Mouse (Mus musculus) midbrain, embryonic 13.5 days (tissue): ENCODE results near the gene Upf2. TPM values are rescaled to one million over a fixed set of nuclear protein-coding genes. Genes with fewer than 3 reads are reported as not detected.
A peak's percentile ranks its signal among the peaks of the same experiment; 100 is the strongest.
"Not testable (repeated sequence)": the region's sequence is repeated elsewhere in the genome, so short reads cannot be mapped to it uniquely, and the experiment has no call there.

ENCODE experiments used
- ATAC-seq: fragments of 200-750 bp; cut with Nextera tagmentation; 2 replicates; pipeline ENCODE4 v1.8.0; 2017; ENCODE audit warnings: mild to moderate bottlenecking, moderate TSS enrichment, moderate library complexity
- H3K27ac ChIP-seq: fragments of 300-500 bp; sonication (generic); 2 replicates; pipeline ENCODE4 v1.5.1; 2015; ENCODE audit warnings: inconsistent platforms, mild to moderate bottlenecking, moderate library complexity
- H3K27me3 ChIP-seq: fragments of 300-500 bp; sonication (generic); 2 replicates; pipeline ENCODE4 v1.6.1; 2015; ENCODE audit warnings: mild to moderate bottlenecking, inconsistent platforms
- H3K36me3 ChIP-seq: fragments of 300-500 bp; sonication (generic); 2 replicates; pipeline ENCODE4 v1.6.1; 2015; ENCODE audit warnings: mild to moderate bottlenecking, inconsistent platforms
- H3K4me1 ChIP-seq: fragments of 300-500 bp; sonication (generic); replicated peaks from 2 replicates; pipeline ENCODE4 v1.6.1; 2015; ENCODE audit warnings: inconsistent platforms
- H3K4me2 ChIP-seq: fragments of 300-500 bp; sonication (generic); replicated peaks from 2 replicates; pipeline ENCODE4 v1.6.1; 2015; ENCODE audit warnings: moderate library complexity, mild to moderate bottlenecking, inconsistent platforms
- H3K4me3 ChIP-seq: fragments of 300-500 bp; sonication (generic); replicated peaks from 2 replicates; pipeline ENCODE4 v1.5.1; 2015; ENCODE audit warnings: mild to moderate bottlenecking, inconsistent platforms
- H3K9ac ChIP-seq: fragments of 300-500 bp; sonication (generic); replicated peaks from 2 replicates; pipeline ENCODE4 v1.6.1; 2015; ENCODE audit warnings: mild to moderate bottlenecking, inconsistent platforms
- H3K9me3 ChIP-seq: fragments of 300-500 bp; sonication (generic); 2 replicates; pipeline ENCODE4 v1.6.1; 2016; ENCODE audit warnings: mild to moderate bottlenecking, inconsistent platforms
- WGBS: fragments of 180-500 bp; shearing (Covaris S2); methylation state at CpG from one replicate; pipeline ENCODE4 v1.1.7; 2015; 5-methylcytosine and 5-hydroxymethylcytosine counted together
- polyA plus RNA-seq: library from polyadenylated mRNA; unstranded; fragments of >200 nt; fragmentation: Nextera tagmentation; extraction: Ambion mirVana; gene quantifications from 2 replicates; pipeline ENCODE4 v1.2.1, GENCODE M21; 2015

The Upf2 gene
- polyA plus RNA-seq, 1 experiment from 2014 or later, result 10.4 TPM

DNA sequence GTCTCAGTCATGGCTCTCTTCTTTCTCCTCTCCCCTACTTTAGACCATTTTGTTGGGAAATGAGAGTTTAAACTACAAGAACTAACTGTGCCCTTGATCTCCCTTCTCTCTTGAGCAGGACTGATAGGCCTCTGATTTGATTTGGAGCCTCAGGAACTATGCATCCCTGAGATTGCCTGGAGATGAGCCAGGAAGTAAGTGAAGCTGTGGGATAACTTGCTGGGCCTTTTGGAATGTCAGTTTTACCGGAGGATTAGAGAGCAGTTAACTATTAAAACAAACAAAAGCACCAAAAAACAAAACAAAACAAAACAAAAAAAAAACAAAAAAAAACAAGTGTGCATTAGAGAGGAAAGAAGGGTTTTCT is 124.2 kb downstream of the Upf2 start:
- no peak for ATAC-seq
- H3K9ac ChIP-seq, result no peak overlapping the region
- H3K4me1 ChIP-seq, result 0 out of 2 replicates have a peak, but pooled peaks cover 8% of the 10 kb centered on the region
- H3K36me3 ChIP-seq, result no peaks in the 10 kb centered on the region
- no peak overlapping the region for H3K27ac ChIP-seq
- H3K9me3 ChIP-seq, result no peaks in the 10 kb centered on the region
- H3K4me2 ChIP-seq, result no peak overlapping the region
- H3K27me3 ChIP-seq, result no peaks in the 10 kb centered on the region
- WGBS, result 77% methylated on average over 1 of the region's 1 CpGs
- no peak overlapping the region for H3K4me3 ChIP-seq

DNA sequence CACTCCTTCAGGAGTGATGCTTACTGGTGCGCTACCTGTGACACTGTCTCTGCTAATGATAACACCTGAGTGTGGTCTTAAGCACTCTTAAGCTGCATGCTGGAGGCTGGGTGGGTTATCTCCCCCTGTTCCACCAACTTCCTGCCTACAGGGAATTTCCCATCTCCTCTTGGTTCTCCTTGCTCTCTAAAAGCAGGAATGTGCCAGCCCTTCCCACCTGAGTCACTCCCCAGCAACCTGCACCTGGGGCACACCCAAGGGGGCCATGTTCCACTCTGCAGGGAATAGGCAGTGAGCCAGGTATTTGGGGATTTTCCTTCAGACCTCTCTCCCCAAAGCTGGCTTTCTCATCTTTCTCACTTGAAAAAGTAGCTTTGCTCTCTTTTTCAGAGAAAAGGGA is 128.8 kb downstream of the Upf2 start:
- WGBS, result 100% methylated on average over 1 of the region's 1 CpGs
- H3K9me3 ChIP-seq, result no peaks in the 10 kb centered on the region
- no peak for ATAC-seq
- no peak overlapping the region for H3K4me3 ChIP-seq
- no peak overlapping the region for H3K27ac ChIP-seq
- no peaks in the 10 kb centered on the region for H3K36me3 ChIP-seq
- no peaks in the 10 kb centered on the region for H3K27me3 ChIP-seq
- H3K4me1 ChIP-seq, result 0 out of 2 replicates have a peak, but pooled peaks cover 3% of the 10 kb centered on the region
- no peak overlapping the region for H3K9ac ChIP-seq
- H3K4me2 ChIP-seq, result no peak overlapping the region

DNA sequence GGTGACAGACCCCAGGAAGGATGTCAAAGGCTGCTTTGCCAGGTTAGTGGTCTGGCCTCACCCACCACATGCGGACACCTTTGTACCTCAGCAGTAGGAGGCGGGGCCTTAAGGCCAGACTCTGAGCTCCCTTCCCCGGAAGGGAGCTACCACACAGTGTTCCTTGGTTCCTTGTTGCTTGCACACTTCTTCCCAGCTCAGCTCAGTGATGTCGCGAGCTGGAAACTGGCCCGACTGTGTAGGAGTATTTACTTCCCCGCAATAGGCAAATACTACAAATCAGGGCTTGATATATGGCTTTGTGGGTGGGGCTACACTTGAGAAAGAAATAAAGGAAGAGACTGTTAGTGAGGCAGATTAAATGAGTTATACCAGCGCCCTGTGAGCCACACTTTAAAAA is 129.8 kb downstream of the Upf2 start:
- ATAC-seq, result no peak
- Histone ChIP-seq H3K9ac (no peak overlapping the region), H3K27me3 (no peaks in the 10 kb centered on the region), H3K4me2 (no peak overlapping the region), H3K4me1 (no peaks in the 10 kb centered on the region), H3K27ac (no peak overlapping the region), H3K9me3 (no peaks in the 10 kb centered on the region), H3K4me3 (no peak overlapping the region), H3K36me3 (no peaks in the 10 kb centered on the region)
- WGBS, result 75% methylated on average over 8 of the region's 8 CpGs

DNA sequence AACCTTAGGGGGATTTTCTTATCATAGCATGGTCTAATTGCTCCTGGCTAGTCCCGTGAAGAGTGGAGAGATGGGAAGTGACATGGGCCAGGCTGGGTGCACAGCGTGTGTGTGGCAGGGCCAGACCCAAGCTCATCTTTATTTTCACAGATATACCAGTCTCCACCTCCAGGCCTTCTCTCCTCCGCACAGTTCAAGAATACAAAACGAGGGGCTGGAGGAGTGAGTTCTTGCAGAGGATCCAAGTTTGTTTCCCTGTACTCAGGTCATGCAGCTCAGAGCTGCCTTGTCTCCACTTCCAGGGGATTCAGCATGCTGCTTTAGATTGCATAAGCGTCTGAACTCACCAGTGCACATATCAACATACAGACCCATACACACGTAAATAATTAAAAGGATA is 131.3 kb downstream of the Upf2 start:
- H3K9me3 ChIP-seq, result no peaks in the 10 kb centered on the region
- H3K4me2 ChIP-seq, result no peak overlapping the region
- no peak for ATAC-seq
- 85% methylated on average over 6 of the region's 6 CpGs for WGBS
- H3K27ac ChIP-seq, result no peak overlapping the region
- H3K4me1 ChIP-seq, result no peaks in the 10 kb centered on the region
- no peak overlapping the region for H3K4me3 ChIP-seq
- no peak overlapping the region for H3K9ac ChIP-seq
- no peaks in the 10 kb centered on the region for H3K27me3 ChIP-seq
- no peaks in the 10 kb centered on the region for H3K36me3 ChIP-seq

DNA sequence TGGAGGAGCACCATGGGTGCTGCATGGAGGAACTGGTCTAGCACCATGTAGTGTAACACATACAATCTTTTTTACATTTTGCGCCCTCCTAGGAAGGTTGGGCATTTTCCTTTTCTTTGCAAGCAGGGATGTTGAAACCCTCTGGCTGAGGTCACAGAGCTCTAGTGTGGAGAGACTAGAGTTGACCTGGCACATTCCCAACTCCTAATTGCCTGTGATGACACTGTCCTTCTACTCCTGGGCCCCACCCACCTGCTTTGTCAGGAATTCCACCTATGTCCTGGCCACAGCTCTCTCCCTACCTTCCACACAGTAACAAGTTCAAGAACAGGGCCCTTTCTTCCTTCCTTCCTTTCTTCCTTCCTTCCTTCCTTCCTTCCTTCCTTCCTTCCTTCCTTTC is 132.4 kb downstream of the Upf2 start:
- no peaks in the 10 kb centered on the region for H3K9me3 ChIP-seq
- H3K4me1 ChIP-seq, result no peaks in the 10 kb centered on the region
- ATAC-seq, result no peak
- no peak overlapping the region for H3K9ac ChIP-seq
- no peak overlapping the region for H3K27ac ChIP-seq
- WGBS, result 100% methylated on average over 1 of the region's 1 CpGs
- H3K4me2 ChIP-seq, result no peak overlapping the region
- H3K36me3 ChIP-seq, result no peaks in the 10 kb centered on the region
- no peak overlapping the region for H3K4me3 ChIP-seq
- H3K27me3 ChIP-seq, result no peaks in the 10 kb centered on the region

DNA sequence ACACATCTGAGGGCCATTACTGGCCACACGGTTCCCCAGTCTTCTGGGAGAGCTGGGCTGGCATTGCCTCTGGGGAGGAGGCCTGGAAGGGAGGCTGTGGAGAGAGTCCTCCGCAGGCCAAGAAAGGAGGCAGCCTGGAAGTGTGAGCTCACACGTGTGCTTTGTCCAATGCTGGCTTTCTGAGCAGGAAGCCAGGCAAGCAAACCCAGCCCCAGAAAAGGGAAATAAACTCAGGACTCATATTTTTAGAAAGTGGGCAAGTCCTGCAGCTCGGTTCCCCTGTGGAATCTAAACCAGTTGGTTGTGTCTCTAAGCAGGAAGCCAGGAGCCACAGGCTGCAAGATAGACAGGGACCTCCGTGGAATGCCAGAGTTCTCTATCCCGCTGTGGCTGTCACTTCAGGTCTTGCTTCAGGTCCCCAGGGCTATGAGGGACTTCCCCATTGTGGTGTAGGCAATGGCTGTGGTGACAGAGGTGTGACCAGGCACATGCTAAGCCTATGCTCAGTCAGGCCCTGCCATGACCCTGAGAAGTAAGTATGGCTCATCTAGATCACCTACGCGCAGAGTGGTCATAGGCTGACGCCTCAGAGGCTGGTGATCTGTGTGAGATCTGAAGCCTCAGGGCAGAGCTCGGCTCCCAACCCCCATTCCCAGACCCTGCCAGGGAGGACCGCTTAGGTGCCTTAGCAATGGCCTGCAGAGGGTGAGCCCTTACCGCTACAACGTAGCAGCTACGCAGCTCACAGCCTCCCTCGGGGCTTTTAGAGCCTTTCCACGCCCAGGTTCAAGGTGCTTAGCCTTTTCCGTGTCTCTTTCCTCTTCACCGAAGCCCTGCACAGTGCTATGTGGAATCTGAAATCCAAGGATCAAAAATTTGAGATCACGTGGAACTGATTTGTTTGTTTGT is 134.6 kb downstream of the Upf2 start:
- no peaks in the 10 kb centered on the region for H3K36me3 ChIP-seq
- 84% methylated on average over 19 of the region's 19 CpGs for WGBS
- no peaks in the 10 kb centered on the region for H3K4me1 ChIP-seq
- no peak overlapping the region for H3K4me2 ChIP-seq
- ATAC-seq, result 0 out of 2 replicates have a peak, but pooled peaks have one; percentile 37
- H3K4me3 ChIP-seq, result no peak overlapping the region
- H3K9ac ChIP-seq, result no peak overlapping the region
- H3K27ac ChIP-seq, result no peak overlapping the region
- no peaks in the 10 kb centered on the region for H3K9me3 ChIP-seq
- H3K27me3 ChIP-seq, result no peaks in the 10 kb centered on the region

DNA sequence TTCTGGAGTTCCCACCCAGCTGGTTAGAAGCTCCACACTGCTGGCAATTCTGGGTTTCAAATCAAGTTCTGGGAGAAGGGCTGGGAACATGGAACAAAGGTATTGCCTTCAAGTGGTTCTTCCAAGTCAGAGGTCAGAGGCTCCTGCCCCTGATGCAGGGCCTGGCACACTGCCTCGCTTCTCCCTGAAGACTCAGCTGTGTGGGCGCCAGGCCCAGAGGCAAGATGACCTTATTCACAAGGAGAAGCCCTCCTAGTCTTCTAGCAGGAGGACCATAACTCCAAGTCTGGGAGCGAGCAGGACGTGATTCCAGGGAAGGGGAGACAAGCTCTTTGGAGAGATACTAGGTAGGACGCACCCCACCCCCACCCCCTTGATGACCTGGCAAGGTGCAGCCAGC is 135.9 kb downstream of the Upf2 start:
- ATAC-seq, result no peak
- no peak overlapping the region for H3K4me2 ChIP-seq
- H3K36me3 ChIP-seq, result no peaks in the 10 kb centered on the region
- no peak overlapping the region for H3K9ac ChIP-seq
- no peaks in the 10 kb centered on the region for H3K27me3 ChIP-seq
- H3K4me3 ChIP-seq, result no peak overlapping the region
- H3K4me1 ChIP-seq, result no peaks in the 10 kb centered on the region
- no peaks in the 10 kb centered on the region for H3K9me3 ChIP-seq
- WGBS, result 95% methylated on average over 5 of the region's 5 CpGs
- no peak overlapping the region for H3K27ac ChIP-seq

DNA sequence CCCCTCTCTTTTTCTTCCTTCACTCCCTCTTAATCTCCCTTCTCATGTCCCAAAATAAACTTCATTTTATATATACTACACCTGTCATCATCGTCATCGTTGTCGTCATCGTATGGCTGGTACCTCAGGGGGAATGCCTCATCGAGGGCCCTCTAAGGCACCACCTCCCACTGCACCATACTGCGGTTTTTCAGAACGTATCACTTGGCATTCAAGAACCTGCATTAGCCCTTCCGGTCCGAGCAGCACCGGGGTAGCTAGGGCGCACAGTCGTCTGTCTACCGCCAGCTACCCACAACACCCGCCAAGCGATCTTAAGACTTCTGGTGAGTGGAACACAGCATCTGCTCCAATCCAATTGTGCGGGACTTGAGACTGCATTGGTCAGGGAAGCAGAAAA is 138.7 kb downstream of the Upf2 start:
- H3K9me3 ChIP-seq, H3K27ac ChIP-seq, H3K36me3 ChIP-seq, H3K4me3 ChIP-seq, H3K4me1 ChIP-seq, H3K9ac ChIP-seq, H3K27me3 ChIP-seq, H3K4me2 ChIP-seq, ATAC-seq: not testable (repeated sequence)
- WGBS, result 91% methylated on average over 16 of the region's 16 CpGs

DNA sequence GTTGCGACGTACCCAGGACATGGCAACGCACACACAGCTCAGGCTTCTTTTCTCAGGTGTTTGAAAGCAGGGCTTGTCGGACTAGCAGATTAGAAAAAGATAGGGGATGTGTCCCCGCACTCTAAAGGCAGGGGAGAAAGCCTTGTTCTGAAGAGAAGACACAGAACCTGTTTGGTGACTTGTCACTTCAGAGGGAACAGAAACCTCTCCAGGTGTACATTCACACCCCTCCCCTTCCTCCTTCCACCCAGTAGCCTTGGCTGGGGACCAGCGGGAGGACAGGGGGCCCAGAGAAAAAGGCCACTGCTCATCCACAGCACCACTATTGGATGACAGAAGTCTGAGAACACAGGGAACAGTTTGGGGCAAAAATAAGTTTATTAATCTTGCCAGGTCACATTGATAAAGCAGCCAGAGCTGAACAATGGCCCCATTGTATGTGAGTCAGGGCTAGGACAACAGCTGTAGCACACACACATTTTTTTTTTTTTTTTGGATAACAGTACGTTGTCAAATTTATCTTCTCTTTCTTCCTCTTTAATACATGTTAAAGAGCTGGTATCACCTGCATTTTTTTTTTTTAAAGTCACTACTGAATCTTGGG is 145.9 kb downstream of the Upf2 start:
- 78% methylated on average over 7 of the region's 7 CpGs for WGBS
- Histone ChIP-seq H3K4me1 (peaks cover 10% of the 10 kb centered on the region), H3K4me2 (no peak overlapping the region), H3K4me3 (no peak overlapping the region), H3K36me3 (no peaks in the 10 kb centered on the region), H3K9ac (no peak overlapping the region), H3K27ac (no peak overlapping the region), H3K27me3 (peaks cover 25% of the 10 kb centered on the region), H3K9me3 (no peaks in the 10 kb centered on the region)
- no peak for ATAC-seq

DNA sequence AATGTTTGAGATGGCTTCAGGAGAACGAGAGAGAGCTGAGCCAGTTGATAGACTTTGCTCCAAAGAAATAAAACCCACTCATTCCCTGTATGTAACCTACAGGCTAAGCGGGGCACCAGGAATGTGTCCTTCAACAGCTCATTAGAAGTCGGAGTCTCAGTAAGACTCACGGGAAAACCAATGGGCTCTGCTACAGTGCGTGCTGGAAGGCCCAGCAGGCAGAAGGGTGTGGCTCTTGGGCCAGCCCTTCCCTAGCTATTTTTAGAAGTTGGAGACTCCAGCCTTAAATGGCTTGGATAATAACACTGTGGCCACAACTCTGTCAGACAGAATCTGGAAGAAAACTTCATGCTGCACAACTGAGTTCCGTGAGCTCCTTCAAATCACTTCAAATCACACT is 147.7 kb downstream of the Upf2 start:
- H3K27ac ChIP-seq, result no peak overlapping the region
- H3K36me3 ChIP-seq, result no peaks in the 10 kb centered on the region
- no peaks in the 10 kb centered on the region for H3K9me3 ChIP-seq
- H3K4me3 ChIP-seq, result no peak overlapping the region
- 40% methylated on average over 6 of the region's 6 CpGs for WGBS
- no peak overlapping the region for H3K4me2 ChIP-seq
- no peak overlapping the region for H3K9ac ChIP-seq
- H3K27me3 ChIP-seq, result peaks cover 25% of the 10 kb centered on the region
- ATAC-seq, result no peak
- peaks cover 10% of the 10 kb centered on the region for H3K4me1 ChIP-seq

DNA sequence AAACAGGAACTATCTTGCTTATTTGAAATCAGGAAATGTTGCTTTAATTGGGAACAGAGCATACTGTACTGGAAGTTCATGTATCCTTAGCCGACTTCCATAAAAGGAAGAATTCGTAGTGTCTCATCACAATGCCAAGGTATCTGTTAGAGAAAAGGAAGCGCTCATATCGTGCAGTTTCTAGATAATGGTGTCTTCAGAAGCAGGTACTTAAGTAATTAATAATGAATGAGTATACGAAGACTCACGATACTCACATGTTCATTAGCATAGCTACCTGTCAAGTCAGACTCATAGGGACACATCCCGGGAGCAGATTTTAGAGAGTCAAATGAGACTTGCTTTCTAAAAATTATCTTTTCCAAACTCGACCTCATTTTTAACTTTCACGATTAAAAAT is 148.2 kb downstream of the Upf2 start:
- 79% methylated on average over 9 of the region's 9 CpGs for WGBS
- Histone ChIP-seq H3K4me3 (no peak overlapping the region), H3K9ac (no peak overlapping the region), H3K9me3 (no peaks in the 10 kb centered on the region), H3K27ac (no peak overlapping the region), H3K4me1 (peaks cover 10% of the 10 kb centered on the region), H3K4me2 (no peak overlapping the region), H3K27me3 (peaks cover 25% of the 10 kb centered on the region), H3K36me3 (no peaks in the 10 kb centered on the region)
- no peak for ATAC-seq

DNA sequence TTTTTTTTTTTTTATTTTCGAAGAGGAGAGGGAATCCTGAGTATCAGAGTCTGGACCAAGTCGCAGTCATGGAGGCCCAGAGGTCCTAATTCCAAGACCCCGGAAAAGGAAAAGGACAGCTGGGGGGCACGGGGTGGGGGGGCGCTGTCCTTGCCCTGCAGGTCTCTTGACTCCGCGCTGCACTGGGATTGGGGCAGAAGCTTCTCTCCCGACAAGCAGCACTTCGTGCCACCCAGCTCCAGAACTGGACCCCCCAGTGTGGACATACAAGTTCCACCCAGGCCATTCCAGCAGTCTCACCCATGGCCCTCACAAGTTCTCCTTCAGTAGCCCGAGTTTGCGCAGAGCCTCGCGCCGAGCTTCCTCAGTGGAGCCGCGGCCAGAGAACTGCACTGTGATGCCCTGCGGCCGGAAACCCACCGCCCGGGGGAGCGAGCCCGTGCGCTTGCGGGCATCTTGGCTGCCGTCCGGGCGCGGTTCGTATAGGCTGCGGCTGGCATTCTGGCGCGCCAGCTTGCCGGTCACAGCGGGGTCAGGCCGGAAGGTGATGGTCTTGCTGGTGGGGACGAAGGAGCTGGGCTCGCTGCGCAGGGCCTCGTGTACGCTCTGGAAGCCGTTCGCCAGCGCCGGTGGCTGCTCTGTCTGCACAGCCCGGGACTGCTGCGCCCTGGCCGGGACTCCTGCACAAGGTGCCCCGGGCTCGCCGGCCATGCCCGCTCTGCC is 148.9 kb downstream of the Upf2 start:
- Histone ChIP-seq H3K36me3 (no peaks in the 10 kb centered on the region), H3K9me3 (no peaks in the 10 kb centered on the region), H3K9ac (peak overlapping the region; percentile 67), H3K4me3 (peak overlapping the region; percentile 53), H3K27ac (no peak overlapping the region), H3K4me2 (peak overlapping the region; percentile 94), H3K4me1 (peaks cover 10% of the 10 kb centered on the region), H3K27me3 (peaks cover 25% of the 10 kb centered on the region)
- ATAC-seq, result peak; percentile 89
- 9% methylated on average over 51 of the region's 51 CpGs for WGBS
